Mouse (Mus musculus): ENCODE measurements around the gene Resf1. TPM values are rescaled to one million over a fixed set of nuclear protein-coding genes. Genes with fewer than 3 reads are reported as not detected.

The Resf1 gene
- total and polyA plus RNA-seq, 3 experiments: 12.9 to 103 (median 20.4) TPM

GRCm38 (mm10) chr6:149312221-149312620 lies 3.0 kb downstream of the Resf1 start:
- Histone ChIP-seq H3K9ac (ENCODE audit: control insufficient read depth, low read depth, low read length, poor library complexity, severe bottlenecking) (no peak overlapping the region), H3K4me3 (ENCODE audit: control insufficient read depth in 1 of 2, insufficient read depth in 1 of 2, low read depth in 2 of 2, low read length in 2 of 2) (no peak overlapping the region), H3K36me3 (ENCODE audit: control insufficient read depth in 1 of 2, insufficient read depth in 2 of 2, low read length in 2 of 2) (peaks cover 1 to 41% of the 10 kb centered on the region in 2 experiments; a peak in 2 of 4 replicates), H3K4me1 (ENCODE audit: control insufficient read depth in 1 of 2, insufficient read depth in 2 of 2, low read length in 2 of 2) (peaks cover 7 to 18% of the 10 kb centered on the region in 2 experiments), H3K27ac (ENCODE audit: control insufficient read depth, low read depth, low read length) (no peak overlapping the region), H3K27me3 (ENCODE audit: control insufficient read depth in 1 of 2, insufficient read depth in 2 of 2, low read length in 2 of 2) (no peaks in the 10 kb centered on the region), H3K79me2 (ENCODE audit: control insufficient read depth, insufficient read depth, low read length, poor library complexity) (peaks cover 8% of the 10 kb centered on the region), H3K9me3 (replicated peaks; ENCODE audit: insufficient read depth, low read length) (no peaks in the 10 kb centered on the region)
- no peak for DNase-seq (ENCODE audit: low read depth, low spot score)
- TF ChIP-seq ETS1 (IDR thresholded peaks at IDR 0.05; ENCODE audit: low read depth, low read length): no peak
- no peak for TF ChIP-seq KAT2A (conservative IDR thresholded peaks at IDR 0.05; ENCODE audit: low read depth, low read length)
- TF ChIP-seq EP300 (IDR thresholded peaks at IDR 0.05; ENCODE audit: low read depth in 1 of 2, low read length in 2 of 2): no peak
- no peak for TF ChIP-seq NELFE (IDR thresholded peaks at IDR 0.05; ENCODE audit: low read depth, low read length)
- no peak for TF ChIP-seq JUND (IDR thresholded peaks at IDR 0.05; ENCODE audit: low read depth, low read length)

- H3K4me3 ChIP-seq (ENCODE audit: control insufficient read depth in 1 of 2, insufficient read depth in 1 of 2, low read depth in 2 of 2, low read length in 2 of 2): no peak overlapping the region
- no peak for DNase-seq (ENCODE audit: low read depth, low spot score)
- H3K79me2 ChIP-seq (ENCODE audit: control insufficient read depth, insufficient read depth, low read length, poor library complexity): peaks cover 4% of the 10 kb centered on the region; the same call in 1 of the 2 replicates
- no peaks in the 10 kb centered on the region for H3K9me3 ChIP-seq (replicated peaks; ENCODE audit: insufficient read depth, low read length)
- H3K36me3 ChIP-seq (ENCODE audit: control insufficient read depth in 1 of 2, insufficient read depth in 2 of 2, low read length in 2 of 2): peaks cover 1 to 29% of the 10 kb centered on the region in 2 experiments
- peaks cover 6 to 8% of the 10 kb centered on the region in 2 experiments; a peak in 3 of 4 replicates for H3K4me1 ChIP-seq (ENCODE audit: control insufficient read depth in 1 of 2, insufficient read depth in 2 of 2, low read length in 2 of 2)
- no peak for TF ChIP-seq EP300 (IDR thresholded peaks at IDR 0.05; ENCODE audit: low read depth in 1 of 2, low read length in 2 of 2)
- TF ChIP-seq RCOR1 (IDR thresholded peaks at IDR 0.05; ENCODE audit: low read depth, low read length): no peak
- no peak for TF ChIP-seq MYB (IDR thresholded peaks at IDR 0.05; ENCODE audit: low read depth, low read length)
- TF ChIP-seq MYC (IDR thresholded peaks at IDR 0.05; ENCODE audit: low read depth, low read length): no peak
- TF ChIP-seq ZMIZ1 (IDR thresholded peaks at IDR 0.05; ENCODE audit: low read depth, low read length): no peak
- TF ChIP-seq POLR2AphosphoS5 (IDR thresholded peaks at IDR 0.05; ENCODE audit: borderline replicate concordance, low read depth, low read length): no peak
- TF ChIP-seq POLR2AphosphoS2 (IDR thresholded peaks at IDR 0.05; ENCODE audit: low read length): no peak
- TF ChIP-seq CHD1 (IDR thresholded peaks at IDR 0.05; ENCODE audit: low read depth, low read length): no peak
- TF ChIP-seq ELF1 (IDR thresholded peaks at IDR 0.05; ENCODE audit: low read depth, low read length): no peak
- no peak for TF ChIP-seq MAFK (IDR thresholded peaks at IDR 0.05; ENCODE audit: borderline replicate concordance, low read depth, low read length)
- no peak for TF ChIP-seq USF1 (IDR thresholded peaks at IDR 0.05; ENCODE audit: low read depth, low read length)
- no peak for TF ChIP-seq SIN3A (IDR thresholded peaks at IDR 0.05; ENCODE audit: low read length)
- TF ChIP-seq CHD2 (IDR thresholded peaks at IDR 0.05; ENCODE audit: low read length): no peak
- no peak overlapping the region for H3K9ac ChIP-seq (ENCODE audit: control insufficient read depth, low read depth, low read length, poor library complexity, severe bottlenecking)
- H3K27me3 ChIP-seq (ENCODE audit: control insufficient read depth in 1 of 2, insufficient read depth in 2 of 2, low read length in 2 of 2): no peaks in the 10 kb centered on the region
- no peak overlapping the region for H3K27ac ChIP-seq (ENCODE audit: control insufficient read depth, low read depth, low read length)
Measured at GRCm38 (mm10) chr6:149314918-149315317, 5.7 kb downstream of the Resf1 start.

Data from MEL (cell line).